Mouse (Mus musculus) retina, embryonic 14.5 days (tissue): ENCODE measurements at regions not wholly inside any gene's neighbourhood (a gene's known extent, or its start where the extent isn't known, plus 50 kb on each side); places are given as distances from the start of the nearest gene placed in this dataset.

Experiments used
- DNase-seq: peaks from one replicate; pipeline ENCODE4 v3.0.0-alpha.2; 2015; ENCODE audit warnings: low spot score

- DNase-seq = no peak
Observed at GRCm38 (mm10) chr4:87667556-87668154, 365.5 kb downstream of the Mllt3 start.

GRCm38 (mm10) chr4:87665149-87665548 is 368.0 kb downstream of the Mllt3 start:
- DNase-seq = no peak

GRCm38 (mm10) chr4:87662876-87663275 is 370.3 kb downstream of the Mllt3 start:
- no peak for DNase-seq

GRCm38 (mm10) chr4:87658316-87658715 is 374.8 kb downstream of the Mllt3 start:
- no peak for DNase-seq

GRCm38 (mm10) chr4:87657855-87658254 is 375.3 kb downstream of the Mllt3 start:
- no peak for DNase-seq

- no peak for DNase-seq
Observed at GRCm38 (mm10) chr4:87653440-87654165, 379.6 kb downstream of the Mllt3 start.

- no peak for DNase-seq
Observed at GRCm38 (mm10) chr4:87652314-87652934, 380.7 kb downstream of the Mllt3 start.

GRCm38 (mm10) chr4:87651275-87651674 is 381.9 kb downstream of the Mllt3 start:
- no peak for DNase-seq

- DNase-seq = no peak
Observed at GRCm38 (mm10) chr4:87650837-87651236, 382.3 kb downstream of the Mllt3 start.

- DNase-seq = no peak
Observed at GRCm38 (mm10) chr4:87650393-87650792, 382.8 kb downstream of the Mllt3 start.

GRCm38 (mm10) chr4:87648919-87649318 is 384.2 kb downstream of the Mllt3 start:
- no peak for DNase-seq

GRCm38 (mm10) chr4:87647932-87648911 is 384.9 kb downstream of the Mllt3 start:
- peak; percentile 61 for DNase-seq

- no peak for DNase-seq
Observed at GRCm38 (mm10) chr4:87642002-87642401, 391.2 kb downstream of the Mllt3 start.

GRCm38 (mm10) chr4:87641551-87641950 is 391.6 kb downstream of the Mllt3 start:
- DNase-seq = no peak

- no peak for DNase-seq
Observed at GRCm38 (mm10) chr4:87638380-87638646, 394.9 kb downstream of the Mllt3 start.

- DNase-seq = no peak
Observed at GRCm38 (mm10) chr4:87637629-87638379, 395.4 kb downstream of the Mllt3 start.

GRCm38 (mm10) chr4:87611116-87611515 is 380.8 kb upstream of the Slc24a2 start:
- no peak for DNase-seq

- DNase-seq = no peak
Observed at GRCm38 (mm10) chr4:87593644-87594043, 363.4 kb upstream of the Slc24a2 start.

- no peak for DNase-seq
Observed at GRCm38 (mm10) chr4:87590797-87591196, 360.5 kb upstream of the Slc24a2 start.

GRCm38 (mm10) chr4:87578164-87578563 is 347.9 kb upstream of the Slc24a2 start:
- DNase-seq = no peak

GRCm38 (mm10) chr4:87570950-87571349 is 340.7 kb upstream of the Slc24a2 start:
- DNase-seq = no peak

GRCm38 (mm10) chr4:87570470-87570891 is 340.2 kb upstream of the Slc24a2 start:
- DNase-seq = no peak
